Mouse (Mus musculus) olfactory bulb, adult 2 months (tissue): ENCODE measurements around the gene Pdcd2.

ENCODE experiments used
- CTCF ChIP-seq: fragments of 200-500 bp; IDR thresholded peaks from 2 replicates; pipeline ENCODE4 v1.5.1; 2012; ENCODE audit warnings: low read depth, mild to moderate bottlenecking, low read length, moderate library complexity; ENCODE audit not compliant: insufficient read depth
- POLR2A ChIP-seq: fragments of 200-500 bp; IDR thresholded peaks from 2 replicates; pipeline ENCODE4 v1.6.1; 2012; ENCODE audit warnings: mild to moderate bottlenecking, low read depth, low read length, moderate library complexity; ENCODE audit not compliant: insufficient read depth

- TF ChIP-seq POLR2A, result no peak
- TF ChIP-seq CTCF, result no peak
These were observed 54.4 kb downstream of the Pdcd2 start for GRCm38 (mm10) chr17:15472671-15473070.
